Mouse (Mus musculus) CH12.LX (cell line): ENCODE measurements around the gene Gm9573. TPM values are rescaled to one million over a fixed set of nuclear protein-coding genes. Genes with fewer than 3 reads are reported as not detected.

Experiments
- DNase-seq: peaks from one replicate; pipeline ENCODE4 v3.0.0-alpha.2; 2013; ENCODE audit errors: extremely low read depth
- H3K27ac ChIP-seq: 2 replicates; pipeline ENCODE4 v1.5.1; 2012; ENCODE audit warnings: low read depth, mild to moderate bottlenecking, control low read depth, moderate library complexity; ENCODE audit not compliant: insufficient read depth
- H3K27me3 ChIP-seq: replicated peaks from 2 replicates; pipeline ENCODE3; 2012; ENCODE audit warnings: inconsistent platforms
- H3K36me3 ChIP-seq, 2 experiments: replicated peaks in 1 of 2; 2 replicates each; pipeline versions ENCODE3 to v1.6.1; 2012; ENCODE audit warnings: inconsistent platforms in 1 of 2, low read length in 1 of 2, mild to moderate bottlenecking in 1 of 2, mixed read lengths in 1 of 2, moderate library complexity in 1 of 2; ENCODE audit not compliant: control insufficient read depth in 1 of 2, insufficient read depth in 1 of 2
- H3K4me1 ChIP-seq, 2 experiments: 2 replicates each; pipeline ENCODE4 v1.6.1; 2012; ENCODE audit warnings: inconsistent platforms in 1 of 2, moderate library complexity in 1 of 2; ENCODE audit not compliant: insufficient read depth in 2 of 2, control insufficient read depth in 1 of 2
- H3K4me2 ChIP-seq: 2 replicates; pipeline ENCODE4 v1.6.1; 2012; ENCODE audit warnings: low read depth, mild to moderate bottlenecking, control low read depth; ENCODE audit not compliant: poor library complexity, insufficient read depth, severe bottlenecking
- H3K4me3 ChIP-seq, 3 experiments: fragments of 150-350 bp in 1 of 3; sonication (generic) in 1 of 3; replicated peaks in 1 of 3; 2 replicates each; pipeline versions ENCODE3 to v1.5.1; 2011 to 2012; ENCODE audit warnings: low read depth in 2 of 3, low read length in 2 of 3, mild to moderate bottlenecking in 2 of 3, moderate library complexity in 2 of 3, control low read depth in 1 of 3, improper control_type of control experiment in 1 of 3, inconsistent platforms in 1 of 3, mixed read lengths in 1 of 3; ENCODE audit not compliant: poor library complexity in 1 of 3
- H3K79me2 ChIP-seq: replicated peaks from 2 replicates; pipeline ENCODE4 v1.6.1; 2012; ENCODE audit warnings: mild to moderate bottlenecking, moderate library complexity; ENCODE audit not compliant: control insufficient read depth, poor library complexity, insufficient read depth, severe bottlenecking; ENCODE audit errors: extremely low read depth
- H3K9ac ChIP-seq: 2 replicates; pipeline ENCODE4 v1.6.1; 2012; ENCODE audit warnings: low read depth, mild to moderate bottlenecking, control low read depth, moderate library complexity; ENCODE audit not compliant: insufficient read depth
- H3K9me3 ChIP-seq: replicated peaks from 2 replicates; pipeline ENCODE3; 2012; ENCODE audit warnings: low read length, inconsistent platforms, mixed read lengths
- BHLHE40 ChIP-seq: IDR thresholded peaks from 2 replicates; pipeline ENCODE4 v1.6.1; 2011; ENCODE audit warnings: mild to moderate bottlenecking, low read depth, low read length, improper control_type of control experiment
- CHD1 ChIP-seq: IDR thresholded peaks from 2 replicates; pipeline ENCODE4 v1.6.1; 2012; ENCODE audit warnings: low read depth, low read length, improper control_type of control experiment, inconsistent platforms
- CHD2 ChIP-seq: IDR thresholded peaks from 2 replicates; pipeline ENCODE4 v1.6.1; 2011; ENCODE audit warnings: low read length, improper control_type of control experiment
- CTCF ChIP-seq, 2 experiments: IDR thresholded peaks in 1 of 2; conservative IDR thresholded peaks in 1 of 2; 2 replicates each; pipeline ENCODE4 v1.5.1; 2011 to 2012; ENCODE audit warnings: low read depth in 2 of 2, low read length in 2 of 2, improper control_type of control experiment in 1 of 2, inconsistent platforms in 1 of 2, mild to moderate bottlenecking in 1 of 2, moderate library complexity in 1 of 2
- E2F4 ChIP-seq: IDR thresholded peaks from 2 replicates; pipeline ENCODE4 v1.6.1; 2011; ENCODE audit warnings: low read depth, low read length, improper control_type of control experiment; ENCODE audit not compliant: insufficient replicate concordance
- ELF1 ChIP-seq: IDR thresholded peaks from 2 replicates; pipeline ENCODE4 v1.6.1; 2014; ENCODE audit warnings: low read depth, mild to moderate bottlenecking, inconsistent platforms, low read length, improper control_type of control experiment
- EP300 ChIP-seq: IDR thresholded peaks from 2 replicates; pipeline ENCODE4 v1.6.1; 2011; ENCODE audit warnings: low read length, improper control_type of control experiment
- GABPA ChIP-seq: IDR thresholded peaks from 2 replicates; pipeline ENCODE4 v1.6.1; 2012; ENCODE audit warnings: low read depth, low read length, improper control_type of control experiment, inconsistent platforms; ENCODE audit not compliant: insufficient replicate concordance
- HCFC1 ChIP-seq: IDR thresholded peaks from 2 replicates; pipeline ENCODE4 v1.6.1; 2012; ENCODE audit warnings: low read depth, mild to moderate bottlenecking, inconsistent platforms, low read length, improper control_type of control experiment
- KAT2A ChIP-seq: IDR thresholded peaks from 2 replicates; pipeline ENCODE4 v1.6.1; 2012; ENCODE audit warnings: low read length, improper control_type of control experiment, inconsistent platforms; ENCODE audit not compliant: insufficient replicate concordance
- MAX ChIP-seq: IDR thresholded peaks from 2 replicates; pipeline ENCODE4 v1.6.1; 2011; ENCODE audit warnings: low read length, improper control_type of control experiment
- MAZ ChIP-seq: IDR thresholded peaks from 2 replicates; pipeline ENCODE4 v1.6.1; 2012; ENCODE audit warnings: low read depth, mild to moderate bottlenecking, inconsistent platforms, low read length, improper control_type of control experiment, moderate library complexity
- MEF2A ChIP-seq: IDR thresholded peaks from 2 replicates; pipeline ENCODE4 v1.6.1; 2014; ENCODE audit warnings: low read depth, mild to moderate bottlenecking, inconsistent platforms, low read length, improper control_type of control experiment, borderline replicate concordance
- MYC ChIP-seq: IDR thresholded peaks from 2 replicates; pipeline ENCODE4 v1.6.1; 2011; ENCODE audit warnings: low read depth, mild to moderate bottlenecking, improper control_type of control experiment, low read length
- NELFE ChIP-seq: IDR thresholded peaks from 2 replicates; pipeline ENCODE4 v1.6.1; 2011; ENCODE audit warnings: low read depth, low read length, improper control_type of control experiment
- POLR2A ChIP-seq: IDR thresholded peaks from 2 replicates; pipeline ENCODE4 v1.6.1; 2011; ENCODE audit warnings: low read depth, mild to moderate bottlenecking, improper control_type of control experiment, low read length
- RAD21 ChIP-seq: IDR thresholded peaks from 2 replicates; pipeline ENCODE4 v1.6.1; 2011; ENCODE audit warnings: low read depth, mild to moderate bottlenecking, low read length, improper control_type of control experiment, moderate library complexity
- SIN3A ChIP-seq: IDR thresholded peaks from 2 replicates; pipeline ENCODE4 v1.6.1; 2012; ENCODE audit warnings: low read length, improper control_type of control experiment, inconsistent platforms
- TBP ChIP-seq: conservative IDR thresholded peaks from 2 replicates; pipeline ENCODE4 v1.6.1; 2011; ENCODE audit warnings: low read depth, low read length, improper control_type of control experiment
- TCF12 ChIP-seq: IDR thresholded peaks from 2 replicates; pipeline ENCODE4 v1.6.1; 2014; ENCODE audit warnings: low read depth, mild to moderate bottlenecking, inconsistent platforms, low read length, improper control_type of control experiment
- USF1 ChIP-seq: IDR thresholded peaks from 2 replicates; pipeline ENCODE4 v1.6.1; 2014; ENCODE audit warnings: low read depth, mild to moderate bottlenecking, inconsistent platforms, low read length, improper control_type of control experiment
- ZC3H11A ChIP-seq: IDR thresholded peaks from 2 replicates; pipeline ENCODE4 v1.6.1; 2012; ENCODE audit warnings: low read depth, mild to moderate bottlenecking, inconsistent platforms, low read length, improper control_type of control experiment
- ZMIZ1 ChIP-seq: IDR thresholded peaks from 2 replicates; pipeline ENCODE4 v1.6.1; 2012; ENCODE audit warnings: low read depth, mild to moderate bottlenecking, inconsistent platforms, low read length, improper control_type of control experiment
- dilution Hi-C: fragments of 300-500 bp; cut with MboI; formaldehyde crosslinking; loops from 2 replicates; pipeline ENCODE4 v1.14.3; 2020; ENCODE audit warnings: low sequenced_read_pairs; ENCODE audit not compliant: extremely low pct_unique_long_range_greater_than_20kb, extremely low pct_ligation_motif_present
- in situ Hi-C: fragments of 300-500 bp; cut with MboI; formaldehyde crosslinking; loops from 3 replicates; pipeline ENCODE4 v1.14.3; 2019; ENCODE audit warnings: low sequenced_read_pairs, low pct_ligation_motif_present, low pct_unique_long_range_greater_than_20kb, mixed read lengths
- polyA plus RNA-seq: library from polyadenylated mRNA; unstranded; fragments of >175 nt; gene quantifications from 2 replicates; pipeline ENCODE4 v1.2.1, GENCODE M21; 2012; ENCODE audit warnings: low read depth; ENCODE audit not compliant: insufficient read length
- total RNA-seq, 2 experiments: library from RNA; depleted of rRNA; stranded (reverse); fragments of 300-350 nt in 1 of 2; fragments of >200 nt in 1 of 2; gene quantifications; 2 replicates each; pipeline ENCODE4 v1.2.3; 2012 to 2014

The Gm9573 gene
- total and polyA plus RNA-seq, 3 experiments: not detected

- H3K4me1 ChIP-seq: no peaks in the 10 kb centered on the region
- H3K36me3 ChIP-seq: peaks cover 32 to 45% of the 10 kb centered on the region in 2 experiments
- peaks cover 9% of the 10 kb centered on the region for H3K27me3 ChIP-seq
- in situ Hi-C loops (no loop called here), dilution Hi-C loops (no loop called here)
- H3K27ac ChIP-seq: no peak overlapping the region
- no peak overlapping the region for H3K4me3 ChIP-seq
- no peak for DNase-seq
- H3K79me2 ChIP-seq: no peaks in the 10 kb centered on the region
- H3K9me3 ChIP-seq: no peaks in the 10 kb centered on the region
- no peak overlapping the region for H3K4me2 ChIP-seq
- H3K9ac ChIP-seq: no peak overlapping the region
- TF ChIP-seq RAD21: no peak
- no peak for TF ChIP-seq ZMIZ1
- no peak for TF ChIP-seq TCF12
- no peak for TF ChIP-seq EP300
- no peak for TF ChIP-seq CHD2
- TF ChIP-seq MAZ: no peak
- no peak for TF ChIP-seq POLR2A
- TF ChIP-seq KAT2A: no peak
- no peak for TF ChIP-seq MAX
- no peak for TF ChIP-seq MEF2A
- no peak for TF ChIP-seq TBP
- TF ChIP-seq SIN3A: no peak
- TF ChIP-seq USF1: no peak
- TF ChIP-seq GABPA: no peak
Measured at GRCm38 (mm10) chr17:35653086-35653485, 26.6 kb upstream of the Gm9573 start.

GRCm38 (mm10) chr17:35649429-35649828, 23.0 kb upstream of the Gm9573 start:
- H3K4me1 ChIP-seq: no peaks in the 10 kb centered on the region
- in situ Hi-C loops: no loop called here
- H3K27me3 ChIP-seq: peaks cover 33% of the 10 kb centered on the region
- H3K36me3 ChIP-seq: peaks cover under 1 to 8% of the 10 kb centered on the region in 2 experiments
- dilution Hi-C loops: no loop called here
- no peak overlapping the region for H3K27ac ChIP-seq
- H3K4me3 ChIP-seq: no peak overlapping the region
- DNase-seq: no peak
- H3K9me3 ChIP-seq: no peaks in the 10 kb centered on the region
- no peak for TF ChIP-seq ZMIZ1
- no peak for TF ChIP-seq MAX
- TF ChIP-seq CTCF (conservative IDR thresholded peaks at IDR 0.05 in 1 of 2, IDR thresholded peaks at IDR 0.05 in 1 of 2; ENCODE audit: low read depth in 2 of 2, low read length in 2 of 2): no peak
- no peak for TF ChIP-seq E2F4
- no peak for TF ChIP-seq ELF1
- no peak for TF ChIP-seq TCF12
- TF ChIP-seq NELFE: no peak
- no peak for TF ChIP-seq USF1
- no peak for TF ChIP-seq SIN3A
- no peak for TF ChIP-seq ZC3H11A
- TF ChIP-seq MYC: no peak
- TF ChIP-seq HCFC1: no peak
- no peak for TF ChIP-seq BHLHE40
- TF ChIP-seq CHD1: no peak
- no peak for TF ChIP-seq GABPA
- no peak for TF ChIP-seq KAT2A
- TF ChIP-seq, all 38 proteins: peak for 0
- Histone ChIP-seq H3K9ac (no peak overlapping the region), H3K4me2 (no peak overlapping the region), H3K79me2 (no peaks in the 10 kb centered on the region)
